Mouse (Mus musculus): ENCODE results near the gene Sla2.
"Not testable (repeated sequence)": the region's sequence is repeated elsewhere in the genome, so short reads cannot be mapped to it uniquely, and the experiment has no call there.

The Sla2 gene

GRCm38 (mm10) chr2:156848526-156849182, 38.3 kb downstream of the Sla2 start:
- in situ Hi-C loops (cut with MboI; ENCODE audit: low pct_unique_long_range_greater_than_20kb in 1 of 2, low sequenced_read_pairs in 2 of 2, unreplicated experiment in 1 of 2): no loop called here

- in situ Hi-C loops (cut with MboI; ENCODE audit: low pct_unique_long_range_greater_than_20kb in 1 of 2, low sequenced_read_pairs in 2 of 2, unreplicated experiment in 1 of 2): no loop called here
Observed at GRCm38 (mm10) chr2:156847653-156848052, 39.3 kb downstream of the Sla2 start.

- in situ Hi-C loops (cut with MboI; ENCODE audit: low pct_unique_long_range_greater_than_20kb in 1 of 2, low sequenced_read_pairs in 2 of 2, unreplicated experiment in 1 of 2): no loop called here
Observed at GRCm38 (mm10) chr2:156844715-156845114, 42.3 kb downstream of the Sla2 start.

GRCm38 (mm10) chr2:156843331-156843730, 43.7 kb downstream of the Sla2 start:
- in situ Hi-C loops (cut with MboI; ENCODE audit: low pct_unique_long_range_greater_than_20kb in 1 of 2, low sequenced_read_pairs in 2 of 2, unreplicated experiment in 1 of 2): no loop called here

GRCm38 (mm10) chr2:156842711-156843110, 44.3 kb downstream of the Sla2 start:
- in situ Hi-C loops (cut with MboI; ENCODE audit: low pct_unique_long_range_greater_than_20kb in 1 of 2, low sequenced_read_pairs in 2 of 2, unreplicated experiment in 1 of 2): no loop called here

GRCm38 (mm10) chr2:156841841-156842706, 44.9 kb downstream of the Sla2 start:
- in situ Hi-C loops (cut with MboI; ENCODE audit: low pct_unique_long_range_greater_than_20kb in 1 of 2, low sequenced_read_pairs in 2 of 2, unreplicated experiment in 1 of 2): no loop called here

- in situ Hi-C loops (cut with MboI; ENCODE audit: low pct_unique_long_range_greater_than_20kb in 1 of 2, low sequenced_read_pairs in 2 of 2, unreplicated experiment in 1 of 2): no loop called here
Observed at GRCm38 (mm10) chr2:156841028-156841840, 45.8 kb downstream of the Sla2 start.

GRCm38 (mm10) chr2:156840301-156841027, 46.5 kb downstream of the Sla2 start:
- in situ Hi-C loops (cut with MboI; ENCODE audit: low pct_unique_long_range_greater_than_20kb in 1 of 2, low sequenced_read_pairs in 2 of 2, unreplicated experiment in 1 of 2): no loop called here

GRCm38 (mm10) chr2:156839319-156840191, 47.4 kb downstream of the Sla2 start, which contains the start of gene Tgif2:
Gene Tgif2, plus strand, starts transcription at chr2:156840007.
- in situ Hi-C loops (cut with MboI; ENCODE audit: low pct_unique_long_range_greater_than_20kb in 1 of 2, low sequenced_read_pairs in 2 of 2, unreplicated experiment in 1 of 2): no loop called here

- in situ Hi-C loops (cut with MboI; ENCODE audit: low pct_unique_long_range_greater_than_20kb in 1 of 2, low sequenced_read_pairs in 2 of 2, unreplicated experiment in 1 of 2): no loop called here
Observed at GRCm38 (mm10) chr2:156838839-156839238, 48.2 kb downstream of the Sla2 start.

GRCm38 (mm10) chr2:156834336-156834735, 52.7 kb downstream of the Sla2 start:
- in situ Hi-C loops (cut with MboI; ENCODE audit: low pct_unique_long_range_greater_than_20kb in 1 of 2, low sequenced_read_pairs in 2 of 2, unreplicated experiment in 1 of 2): no loop called here

GRCm38 (mm10) chr2:156825128-156825527, 61.9 kb downstream of the Sla2 start:
- in situ Hi-C loops (cut with MboI; ENCODE audit: low pct_unique_long_range_greater_than_20kb in 1 of 2, low sequenced_read_pairs in 2 of 2, unreplicated experiment in 1 of 2): not testable (repeated sequence)

Measured in mouse embryonic stem cell (cell line).